Mouse (Mus musculus) frontal cortex, postnatal 10 days (tissue): ENCODE results near the gene Evi2b.
A peak's percentile ranks its signal among the peaks of the same experiment; 100 is the strongest.

Source experiments
- DNase-seq, 2 experiments: peaks; one replicate each; pipeline ENCODE4 v3.0.0; 2022; ENCODE audit warnings: low spot score in 2 of 2, mixed read lengths in 1 of 2

The Evi2b gene

GRCm38 (mm10) chr11:79521930-79522329 is 1.6 kb downstream of the Evi2b start:
- DNase-seq: no peak

DNA sequence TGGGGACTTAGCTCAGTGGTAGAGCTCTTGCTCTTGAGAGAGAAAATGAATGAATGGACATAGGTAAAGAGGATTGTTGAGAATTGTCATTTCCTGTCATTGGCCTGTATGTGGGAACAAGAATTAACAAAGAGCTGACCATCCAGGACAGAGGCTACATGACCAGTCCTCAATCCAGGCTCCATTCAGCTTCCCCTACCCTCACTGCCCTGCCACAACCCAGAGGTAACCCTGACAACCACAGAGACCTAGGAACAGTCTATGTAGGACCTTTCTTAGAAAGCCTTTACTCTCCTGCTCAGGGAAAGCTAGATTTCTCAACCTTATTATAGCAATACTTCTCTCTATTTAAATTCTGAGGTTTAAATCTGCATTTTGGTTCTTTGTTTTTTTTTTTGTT is 2.8 kb downstream of the Evi2b start:
- DNase-seq: no peak

DNA sequence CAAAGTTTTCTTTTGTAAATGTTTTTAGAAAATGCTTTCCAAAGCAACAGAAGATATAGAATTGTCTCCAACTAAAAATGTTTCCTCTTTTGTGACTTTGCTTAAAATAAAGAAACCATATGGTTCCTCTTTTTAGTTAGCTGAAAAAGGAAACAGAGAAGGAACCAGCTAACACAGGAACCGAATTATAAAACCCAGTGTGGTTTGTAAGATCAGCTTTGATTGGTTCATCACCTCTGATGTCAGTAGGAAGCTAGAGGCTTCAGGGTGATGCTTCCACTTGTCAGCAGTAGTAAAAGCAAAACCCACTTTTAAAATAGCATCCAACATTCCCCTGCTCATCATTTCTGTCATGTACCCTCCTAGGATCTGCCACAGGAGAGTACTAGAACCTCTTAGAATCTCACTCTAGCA is 3.7 kb downstream of the Evi2b start:
- no peak for DNase-seq

GRCm38 (mm10) chr11:79519299-79519698 is 4.3 kb downstream of the Evi2b start:
- DNase-seq: no peak

DNA sequence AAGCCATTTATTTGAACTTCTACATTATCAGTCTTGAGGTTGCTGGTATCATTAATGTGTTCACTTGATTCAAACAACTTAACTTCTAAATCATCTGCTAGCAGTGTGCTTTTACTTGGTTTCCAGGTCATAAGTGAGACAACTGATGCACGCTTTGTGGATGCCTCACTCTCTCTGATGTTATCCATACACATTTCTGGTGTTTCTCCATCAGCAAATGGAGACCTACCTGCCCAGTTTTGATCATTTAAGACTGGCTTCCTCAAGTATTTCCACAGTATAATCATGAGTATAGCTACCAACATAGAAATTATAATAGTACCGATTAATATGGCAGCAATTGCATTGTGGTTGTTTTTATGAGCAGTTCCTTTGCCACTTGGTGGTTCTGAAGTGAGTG is 7.8 kb downstream of the Evi2b start:
- DNase-seq: no peak

DNA sequence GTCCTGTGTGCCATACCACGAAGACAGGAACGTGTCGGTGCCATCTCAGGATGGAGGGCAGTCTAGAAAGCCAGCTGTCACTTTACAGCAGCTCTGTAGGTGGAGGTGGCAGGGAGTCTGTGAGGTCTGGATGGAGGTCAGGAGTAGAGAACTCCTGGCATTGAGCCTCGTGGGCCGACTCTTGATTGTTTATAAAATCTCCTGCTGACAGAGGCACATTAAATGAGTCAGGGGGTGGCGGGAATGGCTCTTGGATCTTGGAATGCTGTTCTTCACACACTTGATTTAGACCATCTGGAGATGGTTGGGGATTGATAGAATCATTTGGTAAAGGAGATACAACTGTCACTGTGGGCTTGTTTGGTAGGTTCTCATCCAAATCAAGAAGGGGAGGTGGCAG is 8.2 kb downstream of the Evi2b start:
- no peak for DNase-seq

DNA sequence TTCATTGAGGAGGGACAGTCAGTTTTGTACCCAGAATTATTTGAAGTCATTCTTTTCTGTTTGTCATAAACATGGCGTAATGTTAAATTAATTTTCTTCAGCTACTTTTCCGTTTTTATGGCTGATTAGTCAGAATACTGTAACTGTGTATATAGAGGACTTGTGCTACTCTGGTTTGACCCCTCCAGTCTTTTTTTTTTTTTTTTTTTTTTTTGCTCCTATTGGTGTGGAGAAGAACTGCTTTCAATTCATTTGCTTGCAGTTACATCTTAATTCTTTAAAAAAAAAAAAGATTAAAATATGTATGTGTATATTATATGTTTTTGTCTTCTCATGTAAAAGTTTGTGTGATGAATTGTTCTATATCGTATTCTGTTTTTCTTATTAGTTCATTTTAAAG is 11.6 kb downstream of the Evi2b start:
- no peak for DNase-seq

- no peak for DNase-seq
Measured at GRCm38 (mm10) chr11:79504506-79504905, 19.1 kb downstream of the Evi2b start.

DNA sequence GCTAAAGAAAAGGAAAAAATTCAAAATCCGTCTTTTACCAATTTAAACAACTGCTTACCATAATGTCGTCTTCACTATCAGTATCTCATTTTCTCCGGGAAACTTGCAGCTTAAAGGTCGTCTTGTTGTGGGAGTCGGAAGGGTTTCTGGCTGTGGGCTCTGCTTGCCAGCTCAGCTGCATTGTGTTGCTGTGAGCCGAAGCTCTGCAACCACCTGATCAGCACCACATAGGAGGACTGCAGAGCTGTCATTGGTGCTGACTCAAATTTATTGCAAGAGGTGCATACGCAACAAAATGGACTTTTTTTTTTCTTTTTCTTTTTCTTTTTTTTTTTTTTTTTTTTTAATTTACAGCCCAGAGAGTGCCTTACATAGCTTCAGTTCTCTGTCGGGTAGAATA is 19.7 kb downstream of the Evi2b start, which contains the start of gene Omg:
TSS of gene Omg (minus strand) at position 240 of the 400 bp plus-strand sequence.
- DNase-seq: peak; percentile 51 to 60

- DNase-seq: no peak
Measured at GRCm38 (mm10) chr11:79502917-79503316, 20.6 kb downstream of the Evi2b start.

DNA sequence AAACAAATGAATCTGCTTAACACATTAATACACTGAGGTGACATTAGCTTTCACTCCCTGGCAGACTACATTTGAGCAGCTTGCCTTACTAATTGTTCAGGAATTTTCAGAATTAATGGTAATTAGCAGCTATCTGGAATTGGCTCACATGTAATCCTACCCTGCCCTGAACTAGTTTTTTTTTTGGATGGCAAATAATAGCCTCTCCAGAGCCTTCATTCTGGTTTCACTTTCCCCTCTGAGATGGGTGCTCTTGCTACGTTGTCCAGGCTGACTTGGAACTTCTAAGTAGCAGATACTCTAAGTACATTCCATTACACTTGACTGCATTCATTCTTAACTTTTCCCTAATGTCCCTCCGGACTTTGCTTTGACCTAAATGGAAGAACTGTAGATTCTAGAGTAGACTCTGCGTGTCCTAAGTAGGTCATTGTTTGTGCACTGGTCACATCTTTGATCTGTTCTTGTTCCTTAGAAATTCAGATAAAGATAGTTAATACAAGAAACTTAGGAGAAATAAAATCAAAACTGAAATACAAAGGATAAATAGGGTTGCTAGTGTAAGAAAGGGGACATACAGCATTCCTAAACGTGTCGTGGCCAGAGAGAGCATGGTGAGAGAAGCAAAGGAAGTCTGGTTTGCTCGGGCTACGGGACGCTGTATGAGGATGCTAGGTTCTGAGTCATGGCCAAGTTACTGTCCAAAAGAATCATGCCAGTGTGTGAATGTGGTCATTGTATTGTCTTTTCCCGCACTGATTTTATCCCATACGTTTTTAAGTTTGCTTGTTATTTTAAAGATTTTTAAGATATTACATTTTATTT is 28.4 kb downstream of the Evi2b start:
- no peak for DNase-seq

DNA sequence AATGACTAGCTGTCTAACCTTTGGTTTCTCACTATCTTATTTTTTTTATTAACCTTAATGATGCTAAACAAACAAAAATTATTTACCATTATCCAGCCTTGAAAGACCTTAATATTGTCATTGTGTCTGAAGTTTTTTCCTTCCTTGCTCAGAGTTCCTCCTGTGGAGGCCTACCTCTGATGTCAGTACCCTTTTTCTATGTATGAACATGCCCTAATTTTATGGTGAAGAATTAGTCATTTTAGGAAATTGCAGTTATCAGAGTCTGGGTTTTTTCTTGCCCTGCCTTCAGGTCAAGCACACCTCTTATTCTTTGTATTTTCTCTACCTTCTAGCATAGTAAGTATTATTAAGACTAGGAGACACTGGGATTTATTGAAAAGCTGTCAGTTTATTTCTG is 38.8 kb downstream of the Evi2b start:
- no peak for DNase-seq

- DNase-seq: no peak
Measured at GRCm38 (mm10) chr11:79483876-79484528, 39.6 kb downstream of the Evi2b start.

- no peak for DNase-seq
Measured at GRCm38 (mm10) chr11:79483392-79483791, 40.2 kb downstream of the Evi2b start.

- DNase-seq: no peak
Measured at GRCm38 (mm10) chr11:79468097-79468496, 55.5 kb downstream of the Evi2b start.
